Mouse (Mus musculus) spleen, adult 2 months (tissue): ENCODE results near the gene Adtrp.

Experiments used
- CTCF ChIP-seq: fragments of 200-500 bp; IDR thresholded peaks from 2 replicates; pipeline ENCODE4 v1.5.1; 2011; ENCODE audit warnings: mild to moderate bottlenecking, inconsistent platforms; ENCODE audit not compliant: insufficient read depth, insufficient read length, insufficient replicate concordance; ENCODE audit errors: extremely low read depth
- POLR2A ChIP-seq: fragments of 200-500 bp; IDR thresholded peaks from 2 replicates; pipeline ENCODE4 v1.6.1; 2011; ENCODE audit warnings: low read depth, low read length, inconsistent platforms

GRCm38 (mm10) chr13:41786640-41787039 is 60.8 kb downstream of the Adtrp start:
- TF ChIP-seq CTCF (no peak), POLR2A (no peak)
